Mouse (Mus musculus): ENCODE measurements around the gene Gpr182.

DNA sequence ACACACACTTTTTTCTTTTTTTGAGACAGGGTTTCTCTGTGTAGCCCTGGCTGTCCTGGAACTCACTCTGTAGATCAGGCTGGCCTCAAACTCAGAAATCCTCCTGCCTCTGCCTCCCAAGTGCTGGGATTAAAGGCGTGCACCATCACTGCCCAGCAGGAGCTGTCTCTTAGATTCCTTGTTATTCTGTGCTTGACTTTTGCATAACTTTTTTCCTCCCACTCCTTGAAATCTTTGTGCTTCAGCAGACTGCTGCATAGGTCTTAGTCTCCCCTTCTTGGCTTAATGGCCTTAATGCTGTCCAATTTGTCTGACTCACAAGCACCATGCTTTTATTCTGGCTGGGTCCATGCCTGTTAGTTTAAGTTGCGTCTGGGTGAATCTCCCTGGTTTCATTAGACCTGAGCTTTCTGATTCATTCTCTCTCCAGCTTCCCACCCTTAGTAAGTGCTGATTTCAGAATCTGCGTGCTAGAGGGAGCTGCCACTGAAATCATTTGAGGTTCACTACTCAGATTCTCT, 42.6 kb downstream of the Gpr182 start:
- TF ChIP-seq CTCF (conservative IDR thresholded peaks at IDR 0.05 in 1 of 2, IDR thresholded peaks at IDR 0.05 in 1 of 2; ENCODE audit: low read depth in 2 of 2, low read length in 2 of 2) (no peak), MEF2A (IDR thresholded peaks at IDR 0.05; ENCODE audit: borderline replicate concordance, low read depth, low read length) (no peak), JUN (IDR thresholded peaks at IDR 0.05; ENCODE audit: insufficient read depth, low read depth, low read length) (no peak), CHD2 (IDR thresholded peaks at IDR 0.05; ENCODE audit: low read length) (no peak), EP300 (IDR thresholded peaks at IDR 0.05; ENCODE audit: low read length) (no peak), E2F4 (IDR thresholded peaks at IDR 0.05; ENCODE audit: insufficient replicate concordance, low read depth, low read length) (no peak), POLR2A (IDR thresholded peaks at IDR 0.05; ENCODE audit: low read depth, low read length) (no peak), UBTF (IDR thresholded peaks at IDR 0.05; ENCODE audit: low read depth, low read length) (no peak), USF2 (conservative IDR thresholded peaks at IDR 0.05; ENCODE audit: low read depth, low read length) (no peak), TCF12 (IDR thresholded peaks at IDR 0.05; ENCODE audit: low read depth, low read length) (no peak), MYC (IDR thresholded peaks at IDR 0.05; ENCODE audit: low read depth, low read length) (no peak), HCFC1 (IDR thresholded peaks at IDR 0.05; ENCODE audit: low read depth, low read length) (no peak), ELF1 (IDR thresholded peaks at IDR 0.05; ENCODE audit: low read depth, low read length) (no peak)
